Mouse (Mus musculus) thymus, postnatal 36 days (tissue): ENCODE measurements around the gene Safb.
"Not testable (repeated sequence)": the region's sequence is repeated elsewhere in the genome, so short reads cannot be mapped to it uniquely, and the experiment has no call there.

Experiments
- DNase-seq, 2 experiments: peaks; one replicate each; pipeline ENCODE4 v3.0.0; 2022; ENCODE audit warnings: mixed read lengths in 2 of 2

Safb gene

DNA sequence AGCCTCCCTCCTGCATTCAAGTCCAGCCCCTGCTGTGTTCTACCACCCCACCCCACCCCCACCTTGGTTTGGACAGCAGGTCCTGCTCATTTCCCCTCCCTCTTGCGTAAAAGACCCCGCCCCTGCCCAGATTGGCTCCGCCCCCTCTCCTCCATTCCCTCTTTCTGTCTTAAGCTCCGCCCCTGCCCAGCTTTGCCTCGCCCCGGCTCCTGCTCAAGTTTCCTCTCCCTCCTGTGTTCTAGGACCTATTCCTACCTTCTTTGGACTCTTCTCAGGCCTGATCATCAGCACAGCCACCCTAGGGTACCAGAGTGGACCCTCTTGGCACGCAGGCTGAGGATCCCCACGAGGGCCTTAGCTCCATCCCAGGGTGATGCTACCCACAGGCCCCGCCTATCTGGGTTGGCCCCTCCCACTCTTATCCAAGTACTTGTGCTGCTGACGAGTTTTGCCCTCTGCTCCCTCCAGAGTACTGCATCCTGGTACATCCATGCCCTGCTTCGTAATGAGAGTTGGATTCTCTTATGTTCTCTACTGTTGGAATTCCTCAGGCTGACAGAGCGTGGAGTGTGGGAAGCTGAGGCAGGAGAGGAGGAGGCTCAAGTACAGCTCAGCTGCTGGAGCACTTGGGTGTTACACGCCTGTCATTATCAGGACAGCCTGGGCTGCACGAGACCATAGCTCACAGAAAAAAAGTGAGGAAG is 27.4 kb downstream of the Safb start:
- peak; percentile 23 to 53 for DNase-seq

- not testable (repeated sequence) for DNase-seq
Observed at GRCm38 (mm10) chr17:56612565-56612939, 27.9 kb downstream of the Safb start.

DNA sequence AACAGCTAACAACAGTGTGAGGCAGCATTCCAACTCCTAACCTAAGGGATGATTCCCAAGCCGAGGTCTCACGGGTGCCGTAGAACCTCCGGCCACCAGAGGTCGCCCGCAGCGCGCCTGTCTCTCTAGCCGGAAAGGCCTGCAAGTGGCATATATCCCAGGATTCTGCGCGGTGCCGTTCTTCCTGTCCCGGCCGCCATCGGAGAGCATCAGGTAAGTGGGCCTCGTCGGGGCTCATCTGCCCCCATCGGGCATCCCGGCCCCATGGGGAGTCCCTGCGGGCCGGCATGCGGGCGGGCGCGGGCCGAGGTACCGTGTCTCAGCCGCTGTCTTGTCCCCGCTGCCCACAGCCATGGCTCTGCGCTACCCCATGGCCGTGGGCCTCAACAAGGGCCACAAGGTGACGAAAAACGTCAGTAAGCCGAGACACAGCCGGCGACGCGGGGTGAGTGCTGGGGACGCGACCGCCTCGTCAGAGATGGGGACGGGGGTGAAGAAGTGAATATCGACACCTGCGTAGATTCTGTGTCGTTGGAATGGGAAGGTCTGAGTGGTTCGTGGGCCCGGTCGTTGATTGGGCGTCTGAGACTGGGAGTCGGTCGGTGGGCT is 28.7 kb downstream of the Safb start, which contains the start of gene Rpl36:
Gene Rpl36, plus strand, starts transcription at position 181 of the 609 bp plus-strand sequence.
- DNase-seq = peak; percentile 90 to 92

DNA sequence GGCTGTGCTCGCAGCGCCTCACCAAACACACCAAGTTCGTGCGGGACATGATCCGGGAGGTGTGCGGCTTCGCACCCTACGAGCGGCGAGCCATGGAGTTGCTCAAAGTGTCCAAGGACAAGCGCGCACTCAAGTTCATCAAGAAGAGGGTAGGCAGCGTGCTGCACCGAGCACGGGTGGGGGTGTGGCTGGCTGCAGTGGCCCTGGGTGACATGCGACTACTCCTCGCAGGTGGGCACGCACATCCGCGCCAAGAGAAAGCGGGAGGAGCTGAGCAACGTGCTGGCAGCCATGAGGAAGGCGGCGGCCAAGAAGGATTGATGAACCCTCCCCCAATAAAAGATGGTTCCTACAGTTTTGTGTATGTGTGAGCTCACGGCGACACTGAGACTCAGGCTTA is 29.3 kb downstream of the Safb start:
- DNase-seq = not testable (repeated sequence)

DNA sequence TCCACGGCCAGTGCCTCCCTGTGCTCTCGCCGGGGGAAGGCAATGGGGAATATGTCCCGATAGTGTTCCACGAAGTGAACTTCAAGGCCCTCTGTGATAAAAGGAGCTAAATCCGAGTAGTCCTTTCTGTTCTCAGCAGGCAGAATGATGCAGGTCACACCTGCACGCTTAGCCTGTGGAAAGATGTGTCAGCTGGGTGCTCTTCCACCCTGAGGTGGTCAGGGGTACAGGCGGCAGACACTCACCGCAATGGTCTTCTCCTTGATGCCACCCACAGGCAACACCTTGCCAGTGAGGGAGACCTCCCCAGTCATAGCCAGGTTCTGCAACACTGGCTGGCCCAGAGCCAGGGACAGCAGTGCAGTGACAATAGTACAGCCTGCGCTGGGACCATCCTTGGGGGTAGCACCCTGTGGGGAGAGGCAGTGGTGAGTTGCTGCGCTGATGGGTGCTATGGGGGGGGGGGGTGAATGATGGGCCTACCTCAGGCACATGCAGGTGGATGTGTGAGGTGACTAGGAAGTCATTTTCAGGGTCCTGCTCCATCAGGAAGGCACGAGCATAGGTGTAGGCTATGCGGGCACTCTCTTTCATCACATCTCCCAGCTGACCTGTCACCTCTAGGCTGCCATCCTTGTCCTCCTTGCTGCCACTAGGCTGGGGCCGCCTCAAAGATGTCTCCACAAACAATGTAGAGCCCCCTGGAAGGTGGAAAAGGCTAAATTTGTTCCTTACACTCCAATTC is 29.9 kb downstream of the Safb start:
- no peak for DNase-seq

GRCm38 (mm10) chr17:56615136-56615784 is 30.6 kb downstream of the Safb start:
- DNase-seq = no peak

DNA sequence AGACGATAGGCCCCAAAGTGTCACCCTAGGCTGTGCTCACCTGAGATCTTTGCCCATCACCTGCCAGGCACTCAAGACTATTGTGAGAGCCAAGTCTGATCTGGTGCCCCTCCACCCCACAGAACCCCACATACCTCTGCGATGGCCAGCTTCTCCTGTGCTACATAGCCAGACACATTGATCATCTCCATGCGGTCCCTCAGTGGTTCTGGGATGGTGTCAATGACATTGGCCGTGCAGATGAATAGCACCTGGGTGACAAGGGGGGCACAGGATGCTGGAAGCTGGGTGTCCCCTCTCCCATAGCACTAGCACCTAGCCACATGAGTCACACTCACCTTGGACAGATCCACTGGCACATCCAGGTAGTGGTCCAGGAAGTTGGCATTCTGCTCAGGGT is 31.2 kb downstream of the Safb start:
- DNase-seq = no peak

GRCm38 (mm10) chr17:56616725-56617124 is 32.1 kb downstream of the Safb start:
- DNase-seq = no peak

DNA sequence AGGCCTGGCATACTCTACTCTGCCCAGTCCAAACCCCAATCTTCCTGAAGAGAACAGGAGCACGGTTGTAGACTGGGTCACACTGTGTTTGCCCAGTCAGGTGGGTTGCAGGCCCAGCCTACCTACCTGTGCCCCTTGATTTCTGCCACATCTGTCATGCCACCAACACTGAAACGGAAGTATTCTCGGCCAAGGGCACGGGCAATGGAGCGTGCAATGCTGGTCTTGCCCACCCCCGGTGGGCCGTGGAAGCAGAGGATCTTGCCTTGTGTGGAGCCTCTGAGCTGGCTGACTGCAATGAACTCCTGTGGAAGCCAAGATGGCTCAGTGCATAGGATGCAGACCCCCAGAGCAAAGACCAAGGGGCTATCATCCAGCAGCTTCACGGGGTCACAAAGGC is 33.0 kb downstream of the Safb start:
- DNase-seq = no peak

GRCm38 (mm10) chr17:56625495-56625894 is 40.9 kb downstream of the Safb start:
- DNase-seq = no peak

- no peak for DNase-seq
Observed at GRCm38 (mm10) chr17:56626260-56626659, 41.6 kb downstream of the Safb start.

- DNase-seq = peak; percentile 94 to 95
Observed at GRCm38 (mm10) chr17:56626754-56627470, 42.3 kb downstream of the Safb start, which contains the start of gene Lonp1. TSS of gene Lonp1 (minus strand) at chr17:56626887.

GRCm38 (mm10) chr17:56627530-56628277 is 43.1 kb downstream of the Safb start, which contains the start of gene Catsperd:
TSS of gene Catsperd (plus strand) at chr17:56628143.
- DNase-seq = peak in 1 of 2 experiments; percentile 25

- not testable (repeated sequence) for DNase-seq
Observed at GRCm38 (mm10) chr17:56629800-56630781, 45.5 kb downstream of the Safb start.

DNA sequence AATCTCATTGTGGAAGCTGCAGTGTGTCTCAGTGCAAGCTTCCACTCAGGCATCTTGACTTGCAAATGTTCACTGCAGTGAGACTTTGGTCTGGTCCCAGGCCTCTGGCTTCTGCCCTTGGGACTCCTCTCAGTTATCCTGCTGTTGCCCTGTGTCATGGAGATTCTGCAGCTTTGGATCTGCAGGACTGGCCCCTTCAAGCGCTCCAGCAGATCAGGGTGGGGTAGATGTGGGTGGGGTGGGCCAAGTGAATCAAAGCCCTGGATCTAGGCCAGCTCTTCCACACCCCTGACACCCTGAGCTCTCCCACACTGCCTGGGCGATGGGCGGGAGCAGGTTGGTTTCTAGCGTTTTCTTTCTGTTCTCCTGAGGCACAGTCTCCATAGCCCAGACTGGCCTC is 47.2 kb downstream of the Safb start:
- no peak for DNase-seq

GRCm38 (mm10) chr17:56634023-56634422 is 49.4 kb downstream of the Safb start:
- DNase-seq = no peak

DNA sequence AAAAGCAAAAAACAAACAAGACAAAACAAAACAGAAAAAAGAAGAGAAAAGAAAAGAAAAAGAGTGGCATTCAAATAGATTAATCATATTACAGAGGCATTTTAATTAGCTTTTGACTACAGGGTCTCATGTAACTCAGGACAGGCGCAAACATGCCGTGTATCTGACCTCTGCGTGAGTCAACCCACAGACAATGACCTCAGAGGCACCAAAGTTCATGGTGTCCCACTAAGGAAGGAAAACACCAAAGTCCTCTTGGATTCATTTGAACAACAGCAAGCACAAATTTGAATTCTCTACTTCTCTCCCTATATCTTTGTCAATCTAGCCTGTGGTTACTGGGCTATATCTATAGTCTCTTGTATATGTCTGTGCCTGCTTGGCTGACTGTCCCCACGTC is 58.6 kb downstream of the Safb start:
- DNase-seq = no peak

GRCm38 (mm10) chr17:56647546-56647945 is 62.9 kb downstream of the Safb start:
- no peak for DNase-seq

DNA sequence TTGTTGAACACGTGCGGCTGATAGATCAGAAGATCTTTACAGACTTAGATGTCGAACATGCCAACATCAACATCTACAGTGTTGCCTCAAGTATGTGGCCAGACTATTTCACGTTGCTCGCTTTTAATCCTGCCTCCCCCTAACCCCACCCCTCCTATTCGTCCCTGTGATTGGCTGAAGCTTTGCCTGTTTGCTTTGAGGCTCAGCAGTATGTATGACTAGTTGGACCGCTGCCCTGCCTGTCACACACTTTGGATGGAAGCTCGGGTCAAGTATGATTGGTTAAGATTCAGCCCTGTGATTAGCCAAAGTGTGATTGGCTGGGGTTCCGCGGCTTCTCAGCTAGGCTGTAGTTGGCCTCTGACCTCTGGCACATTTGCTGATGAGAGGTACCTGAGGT is 67.2 kb downstream of the Safb start:
- no peak for DNase-seq

DNA sequence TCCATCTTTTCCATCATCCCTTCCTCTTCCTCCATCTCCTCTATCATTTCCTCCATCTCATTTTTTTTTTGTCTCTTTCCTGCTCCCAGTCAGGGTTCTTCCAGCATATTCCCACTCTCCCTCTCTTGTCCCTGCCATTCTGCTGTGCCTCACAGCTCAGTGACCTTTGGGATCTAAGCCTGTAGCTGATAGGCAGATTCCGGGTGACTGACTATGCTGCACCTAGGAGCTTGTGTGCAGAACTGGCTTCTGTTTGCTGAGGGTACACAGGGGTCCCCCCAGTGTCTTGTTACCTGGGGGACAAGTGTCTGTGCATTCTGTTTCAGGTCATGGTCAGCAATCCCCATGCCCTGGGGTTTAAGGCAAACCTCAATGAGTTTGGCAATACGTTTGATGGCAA is 70.1 kb downstream of the Safb start:
- no peak for DNase-seq
